Mouse (Mus musculus) mature B cell (primary cell): Measurements from ENCODE around the gene Polk.

Experiments used
- in situ Hi-C: fragments of 300-500 bp; cut with MboI; formaldehyde crosslinking; loops from 2 replicates; pipeline ENCODE4 v1.14.3; 2019

The Polk gene

GRCm38 (mm10) chr13:96462644-96463043 lies 79.7 kb downstream of the Polk start:
- in situ Hi-C loops = no loop called here

GRCm38 (mm10) chr13:96458606-96459005 lies 83.8 kb downstream of the Polk start:
- in situ Hi-C loops = no loop called here

DNA sequence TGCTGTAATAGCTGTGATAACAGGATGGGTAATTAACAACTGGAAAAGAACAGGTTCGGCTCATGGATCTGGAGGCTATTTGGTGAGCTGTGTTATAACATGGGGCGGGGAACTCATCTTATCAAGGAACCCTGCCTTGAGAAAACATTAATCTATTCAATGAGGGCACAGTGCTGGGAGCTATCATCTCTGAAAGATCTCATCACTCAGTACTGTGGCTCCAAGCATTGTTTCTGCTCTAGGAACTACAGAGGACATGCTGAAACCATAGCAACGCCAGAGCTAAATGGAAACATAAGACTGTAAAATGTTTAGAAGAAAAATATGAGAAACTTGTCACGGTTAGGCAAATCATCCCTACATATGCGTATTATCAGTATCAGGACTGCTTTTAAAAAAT lies 84.4 kb downstream of the Polk start:
- in situ Hi-C loops = no loop called here

DNA sequence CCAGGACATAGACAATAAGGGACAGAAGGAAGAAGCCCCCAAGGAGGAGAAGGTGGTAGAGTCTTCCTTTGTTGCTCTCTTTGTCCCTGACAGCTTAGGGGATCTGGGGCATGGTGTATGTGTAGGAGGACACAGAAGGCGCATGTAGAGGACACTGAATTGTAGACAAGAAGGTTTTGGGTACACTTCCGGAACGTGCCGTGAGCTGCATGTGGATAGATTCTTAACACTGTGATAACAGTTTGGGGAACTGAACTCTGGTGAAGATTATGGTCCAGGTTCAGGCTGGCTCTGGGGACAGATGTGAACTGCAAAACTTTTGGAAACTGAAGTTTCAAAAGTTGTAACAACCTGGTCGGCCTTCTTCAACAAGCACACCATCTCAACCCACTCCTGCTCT lies 84.8 kb downstream of the Polk start:
- in situ Hi-C loops = no loop called here

DNA sequence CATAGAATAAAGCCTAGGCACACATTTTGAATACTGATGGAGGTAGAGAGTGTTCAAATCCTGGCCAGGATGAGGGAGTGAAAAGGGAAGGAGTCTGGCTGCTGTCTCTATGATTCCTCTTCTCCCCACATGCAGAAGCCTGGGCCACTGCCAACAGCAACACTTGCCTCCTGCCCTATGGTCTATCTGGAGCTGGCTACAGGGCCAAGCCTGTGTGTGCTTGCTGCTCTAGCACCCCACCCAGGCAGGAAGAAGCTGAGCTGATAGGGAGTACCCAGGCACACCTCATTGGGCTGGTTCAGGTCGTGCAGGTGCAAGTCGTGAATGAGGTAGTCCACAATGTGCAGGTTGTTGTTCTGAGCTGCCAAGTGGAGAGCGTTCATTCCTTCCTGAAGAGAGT lies 88.1 kb downstream of the Polk start:
- in situ Hi-C loops = no loop called here

DNA sequence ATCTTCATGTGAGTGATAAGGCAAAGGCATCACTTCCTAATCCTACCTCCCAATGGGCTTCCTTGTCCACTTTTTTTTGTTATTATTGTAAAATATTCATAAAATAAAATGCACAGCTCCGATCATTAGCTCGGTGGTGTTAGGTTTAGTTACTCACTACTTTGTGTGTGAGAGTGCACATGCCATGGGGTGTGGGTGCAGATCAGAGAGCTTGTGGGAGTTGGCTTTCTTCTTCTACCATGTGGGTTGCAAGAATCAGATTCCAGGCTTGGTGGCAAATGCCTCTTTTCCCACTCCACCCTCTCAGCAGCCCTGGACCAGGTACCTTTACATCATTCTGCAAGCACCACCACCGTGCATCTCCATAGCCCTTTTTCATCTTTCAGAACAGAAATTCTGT lies 89.8 kb downstream of the Polk start:
- in situ Hi-C loops = no loop called here

DNA sequence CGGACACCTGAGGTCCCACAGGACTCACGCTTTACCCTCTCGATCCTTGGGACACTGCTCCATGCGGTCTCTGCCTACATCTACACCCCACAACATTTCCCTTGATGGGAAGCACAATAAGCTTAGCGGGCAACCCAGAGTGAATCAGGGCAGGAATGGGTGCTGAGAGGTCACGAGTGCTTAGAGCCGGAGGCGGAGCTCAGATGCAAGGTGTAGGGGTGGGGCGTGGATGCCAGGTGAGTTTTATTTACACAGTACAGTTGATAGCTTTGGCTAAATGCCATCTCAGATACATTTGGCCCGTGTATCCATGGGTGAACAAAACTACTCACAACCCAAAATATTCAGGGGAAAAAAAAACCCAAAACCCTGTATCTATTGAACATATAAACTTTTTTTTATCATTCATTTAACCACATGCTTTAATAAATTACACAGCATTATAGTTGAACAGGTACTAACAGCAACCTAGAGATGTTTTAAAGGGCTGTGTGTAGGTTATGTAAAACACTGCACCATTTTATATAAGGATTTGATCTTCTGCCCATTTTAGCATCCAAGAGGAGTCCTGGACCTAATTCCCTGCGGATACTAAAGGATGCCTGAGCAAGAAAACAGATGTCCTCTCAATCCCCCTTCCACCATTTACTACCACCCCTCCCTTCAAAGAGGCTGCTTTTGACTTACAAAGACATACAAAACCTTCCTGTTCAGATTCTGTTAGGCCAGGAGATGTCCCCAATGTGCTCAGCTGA lies 90.8 kb downstream of the Polk start:
- in situ Hi-C loops = no loop called here

- in situ Hi-C loops = no loop called here
These were observed 91.5 kb downstream of the Polk start for GRCm38 (mm10) chr13:96450869-96451268.

DNA sequence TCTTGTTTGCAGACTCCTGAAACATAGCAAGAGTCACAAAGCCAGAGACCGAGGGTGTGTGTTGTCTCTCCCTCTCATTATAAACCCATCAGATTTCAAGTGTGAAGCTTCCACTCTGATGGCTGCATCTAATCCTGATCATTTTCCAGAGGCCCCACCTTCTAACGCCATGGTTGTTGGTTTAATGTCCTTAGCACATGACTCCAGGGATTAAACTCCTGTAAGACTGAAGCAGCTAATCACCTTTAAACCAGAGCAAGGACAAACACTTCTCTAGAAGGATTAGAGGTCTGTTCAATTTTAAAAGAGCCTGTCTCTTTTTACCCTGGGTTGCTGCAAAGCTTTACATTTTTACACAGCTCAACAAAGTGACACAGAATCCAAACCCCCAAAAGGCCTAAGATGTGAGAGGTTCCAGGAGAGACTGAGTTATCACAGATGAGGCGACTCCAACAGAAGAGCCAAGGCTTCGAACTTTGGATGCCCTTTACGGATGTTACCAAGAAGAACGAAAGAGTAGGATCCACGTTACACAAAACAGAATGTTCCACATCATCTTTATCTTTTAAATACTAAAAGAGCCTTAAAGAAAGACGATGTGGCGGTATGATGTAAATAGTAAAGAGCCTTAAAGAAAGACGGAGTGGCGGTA lies 92.0 kb downstream of the Polk start:
- in situ Hi-C loops = no loop called here

DNA sequence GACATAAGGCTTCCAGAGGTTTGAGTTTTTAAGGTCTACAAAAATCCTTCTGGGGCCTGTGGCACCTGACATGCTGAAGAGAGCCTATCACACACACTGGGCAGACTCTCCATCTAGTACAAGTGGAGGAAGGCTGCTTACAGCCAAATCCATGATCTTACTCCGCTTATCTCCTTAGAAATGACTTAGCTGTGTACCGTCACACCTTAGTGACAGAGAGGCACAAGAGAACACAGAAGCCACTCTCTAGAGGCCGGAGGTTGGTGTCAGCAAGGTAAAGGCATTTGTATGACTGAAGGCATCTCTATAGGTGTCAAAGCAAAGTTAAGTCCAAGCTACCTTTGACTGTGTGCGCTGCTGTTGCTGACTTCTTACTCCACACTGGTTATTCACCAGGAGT lies 101.9 kb downstream of the Polk start:
- in situ Hi-C loops = no loop called here

- in situ Hi-C loops = no loop called here
These were observed 105.5 kb downstream of the Polk start for GRCm38 (mm10) chr13:96436921-96437320.

DNA sequence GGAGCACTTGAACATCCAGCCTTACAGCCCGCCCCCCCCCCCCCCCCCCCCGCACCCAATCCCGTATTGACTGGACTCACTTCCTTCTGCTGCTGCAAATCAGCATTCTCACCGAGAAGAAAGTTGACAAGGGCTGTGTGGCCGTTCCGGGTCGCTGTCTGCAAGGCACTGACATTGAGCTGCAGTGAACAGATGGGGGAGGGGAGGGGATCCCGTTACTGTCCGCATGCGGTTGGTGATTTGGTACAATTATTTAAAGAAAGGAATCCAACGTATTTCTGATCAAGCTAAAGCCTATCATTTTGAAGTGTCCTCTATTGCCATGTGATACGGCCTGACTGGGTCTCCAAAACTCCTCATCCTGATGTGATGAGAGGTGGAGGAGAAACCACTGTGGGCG lies 106.6 kb downstream of the Polk start:
- in situ Hi-C loops = no loop called here

DNA sequence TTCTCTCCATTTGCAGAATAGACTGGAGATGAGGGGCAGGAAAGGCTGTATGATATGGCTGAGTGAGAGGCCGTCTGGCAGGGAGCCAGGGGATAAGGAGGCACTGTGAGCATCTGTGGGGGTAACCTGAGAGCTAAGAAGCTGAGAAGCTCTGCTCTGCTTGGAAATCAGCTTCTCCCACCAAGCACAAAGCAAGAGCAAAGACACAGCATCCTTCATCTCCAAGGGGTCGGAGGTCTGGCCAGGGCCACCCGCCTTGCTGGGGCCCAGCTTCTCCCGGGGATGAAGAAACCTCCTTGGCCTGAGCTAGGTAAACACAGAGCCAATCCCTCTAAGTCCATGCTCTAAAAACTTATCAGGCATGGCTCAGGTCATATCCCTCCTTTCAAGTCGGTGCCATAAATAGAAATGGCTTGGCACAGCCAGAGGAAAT lies 107.5 kb downstream of the Polk start:
- in situ Hi-C loops = loop anchor here (5.0 kb wide), 1 partner anchor 157 kb away; no protein-coding TSS in a partner anchor

GRCm38 (mm10) chr13:96433648-96434190 lies 108.7 kb downstream of the Polk start:
- in situ Hi-C loops = loop anchor here (5.0 kb wide), 1 partner anchor 159 kb away; no protein-coding TSS in a partner anchor

- in situ Hi-C loops = loop anchor here (5.0 kb wide), 1 partner anchor 159 kb away; no protein-coding TSS in a partner anchor
These were observed 109.3 kb downstream of the Polk start for GRCm38 (mm10) chr13:96433041-96433440.

DNA sequence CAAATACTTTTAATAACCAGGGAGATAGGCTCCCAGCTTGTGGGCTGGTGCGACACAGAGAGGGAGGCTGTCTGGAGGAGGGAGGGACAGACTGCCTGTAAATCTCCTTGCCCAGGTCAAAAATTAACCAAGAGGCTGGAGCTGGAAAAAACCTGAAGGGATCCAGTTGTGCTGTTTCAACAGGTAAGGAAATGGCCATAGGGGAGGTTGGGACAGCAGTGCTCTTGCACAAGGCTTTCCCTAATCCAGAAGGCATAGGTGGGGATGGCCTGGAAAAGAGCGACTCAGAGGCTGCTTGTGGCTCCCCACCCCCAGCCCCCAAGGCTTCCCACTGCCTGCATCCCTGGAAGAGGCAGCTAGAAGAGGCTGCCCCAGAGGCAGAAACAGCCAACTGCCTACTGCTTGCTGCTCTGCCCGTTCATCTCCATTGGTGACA lies 110.0 kb downstream of the Polk start:
- in situ Hi-C loops = loop anchor here (5.0 kb wide), 1 partner anchor 160 kb away; no protein-coding TSS in a partner anchor

- in situ Hi-C loops = loop anchor here (5.0 kb wide), 1 partner anchor 161 kb away; no protein-coding TSS in a partner anchor
These were observed 110.7 kb downstream of the Polk start for GRCm38 (mm10) chr13:96431595-96432156.
